Comparison of ENCODE assay signal across 25 mouse cellular contexts in genomic region chr1:90660150-90660549, GRCm38 (mm10).
"Had no signal": no experiment of that assay in that cellular context is flagged by ENCODE, and none has a peak within 500 bp of the region (broad histone marks: within the 10 kb centered on the region; RNA-seq: fewer than 3 reads in every experiment).

No protein-coding gene starts in this region.

- H3K36me3 ChIP-seq: heart, embryonic 13.5 days; heart, embryonic 15.5 days; hindbrain, embryonic 13.5 days; hindbrain, embryonic 15.5 days; kidney, embryonic 15.5 days; limb, embryonic 10.5 days; limb, embryonic 12.5 days had no signal

- H3K9ac ChIP-seq: forebrain, postnatal 0 days; heart, embryonic 13.5 days; heart, embryonic 15.5 days; hindbrain, embryonic 13.5 days; hindbrain, embryonic 15.5 days; kidney, embryonic 15.5 days; limb, embryonic 12.5 days had no signal

- H3K4me3 ChIP-seq: heart, embryonic 13.5 days; heart, embryonic 15.5 days; hindbrain, embryonic 13.5 days; hindbrain, embryonic 15.5 days; kidney, embryonic 15.5 days; left cerebral cortex, adult 2 months; limb, embryonic 10.5 days; limb, embryonic 12.5 days had no signal

- ATAC-seq: hindbrain, postnatal 0 days; intestine, embryonic 16.5 days had no signal

- DNase-seq: forebrain, postnatal 0 days; gastrocnemius, postnatal 10 days; gastrocnemius, postnatal 25 days; heart, adult 18-20 months; heart, postnatal 14 days; heart, postnatal 36 days; kidney, adult 11 months; kidney, adult 2 months; kidney, adult 9 months; kidney, postnatal 14 days; kidney, postnatal 36 days; layer of hippocampus, adult 9-11 months; liver had no signal

- H3K27me3 ChIP-seq: heart, embryonic 13.5 days; heart, embryonic 15.5 days; hindbrain, embryonic 13.5 days; hindbrain, embryonic 15.5 days; kidney, embryonic 15.5 days; limb, embryonic 12.5 days had no signal

- H3K27ac ChIP-seq: heart, embryonic 13.5 days; heart, embryonic 15.5 days; hindbrain, embryonic 13.5 days; hindbrain, embryonic 15.5 days; hindbrain, postnatal 0 days; kidney, embryonic 15.5 days; kidney, postnatal 0 days; left cerebral cortex, adult 2 months; limb, embryonic 10.5 days; limb, embryonic 12.5 days had no signal

- H3K9me3 ChIP-seq: heart, embryonic 13.5 days; heart, embryonic 15.5 days; hindbrain, embryonic 13.5 days; hindbrain, embryonic 15.5 days; kidney, embryonic 15.5 days; limb, embryonic 10.5 days; limb, embryonic 12.5 days had no signal

- H3K4me1 ChIP-seq: heart, embryonic 15.5 days; hindbrain, embryonic 13.5 days; hindbrain, embryonic 15.5 days; kidney, embryonic 15.5 days had no signal

- H3K4me2 ChIP-seq: heart, embryonic 11.5 days; heart, embryonic 13.5 days; heart, embryonic 15.5 days; hindbrain, embryonic 13.5 days; hindbrain, embryonic 15.5 days; kidney, embryonic 15.5 days; limb, embryonic 12.5 days had no signal
